Mouse (Mus musculus) liver, embryonic 13.5 days (tissue): ENCODE data around the gene Fcho2. TPM values are rescaled to one million over a fixed set of nuclear protein-coding genes. Genes with fewer than 3 reads are reported as not detected.
A peak's percentile ranks its signal among the peaks of the same experiment; 100 is the strongest.

Source experiments
- ATAC-seq: fragments of 200-750 bp; cut with Nextera tagmentation; 2 replicates; pipeline ENCODE4 v1.8.0; 2017; ENCODE audit warnings: low read depth, mild to moderate bottlenecking, moderate number of reproducible peaks, moderate library complexity
- DNase-seq: peaks from one replicate; pipeline ENCODE4 v3.0.0; 2022
- H3K27ac ChIP-seq: fragments of 300-500 bp; sonication (generic); 2 replicates; pipeline ENCODE4 v1.5.1; 2015; ENCODE audit warnings: moderate library complexity, mild to moderate bottlenecking, inconsistent platforms
- H3K27me3 ChIP-seq: fragments of 300-500 bp; sonication (generic); 2 replicates; pipeline ENCODE4 v1.6.1; 2015; ENCODE audit warnings: mild to moderate bottlenecking, inconsistent platforms
- H3K36me3 ChIP-seq: fragments of 300-500 bp; sonication (generic); 2 replicates; pipeline ENCODE4 v1.6.1; 2015; ENCODE audit warnings: mild to moderate bottlenecking, inconsistent platforms
- H3K4me1 ChIP-seq: fragments of 300-500 bp; sonication (generic); replicated peaks from 2 replicates; pipeline ENCODE4 v1.6.1; 2015; ENCODE audit warnings: inconsistent platforms
- H3K4me2 ChIP-seq: fragments of 300-500 bp; sonication (generic); 2 replicates; pipeline ENCODE4 v1.6.1; 2015; ENCODE audit warnings: inconsistent platforms, mild to moderate bottlenecking, moderate library complexity
- H3K4me3 ChIP-seq: fragments of 300-500 bp; sonication (generic); replicated peaks from 2 replicates; pipeline ENCODE4 v1.5.1; 2015; ENCODE audit warnings: mild to moderate bottlenecking, inconsistent platforms
- H3K9ac ChIP-seq: fragments of 300-500 bp; sonication (generic); 2 replicates; pipeline ENCODE4 v1.6.1; 2015; ENCODE audit warnings: mild to moderate bottlenecking, inconsistent platforms
- H3K9me3 ChIP-seq: fragments of 300-500 bp; sonication (generic); replicated peaks from 2 replicates; pipeline ENCODE4 v1.6.1; 2016; ENCODE audit warnings: inconsistent platforms
- WGBS: fragments of 180-500 bp; shearing (Covaris S2); methylation state at CpG from one replicate; pipeline ENCODE4 v1.1.7; 2015; ENCODE audit not compliant: insufficient replicate concordance; 5-methylcytosine and 5-hydroxymethylcytosine counted together
- polyA plus RNA-seq: library from polyadenylated mRNA; unstranded; fragments of >200 nt; fragmentation: Nextera tagmentation; extraction: Ambion mirVana; gene quantifications from 2 replicates; pipeline ENCODE4 v1.2.1, GENCODE M21; 2015

The Fcho2 gene
- polyA plus RNA-seq, 1 experiment from 2014 or later: 20.6 TPM

GRCm38 (mm10) chr13:98705501-98705900 is 109.7 kb downstream of the Fcho2 start:
- no peak overlapping the region for H3K4me3 ChIP-seq
- no peaks in the 10 kb centered on the region for H3K9me3 ChIP-seq
- no peaks in the 10 kb centered on the region for H3K27me3 ChIP-seq
- H3K4me1 ChIP-seq: no peaks in the 10 kb centered on the region
- 57% methylated on average over 4 of the region's 4 CpGs for WGBS
- DNase-seq (no peak), ATAC-seq (no peak)
- H3K36me3 ChIP-seq: no peaks in the 10 kb centered on the region
- H3K27ac ChIP-seq: no peak overlapping the region
- H3K9ac ChIP-seq: no peak overlapping the region
- H3K4me2 ChIP-seq: no peak overlapping the region

GRCm38 (mm10) chr13:98703786-98704185 is 111.5 kb downstream of the Fcho2 start:
- ATAC-seq: no peak
- no peak overlapping the region for H3K4me2 ChIP-seq
- no peaks in the 10 kb centered on the region for H3K27me3 ChIP-seq
- no peak for DNase-seq
- H3K27ac ChIP-seq: no peak overlapping the region
- H3K4me1 ChIP-seq: no peaks in the 10 kb centered on the region
- no peaks in the 10 kb centered on the region for H3K9me3 ChIP-seq
- no peaks in the 10 kb centered on the region for H3K36me3 ChIP-seq
- WGBS: 65% methylated on average over 8 of the region's 8 CpGs
- no peak overlapping the region for H3K9ac ChIP-seq
- no peak overlapping the region for H3K4me3 ChIP-seq

GRCm38 (mm10) chr13:98702361-98702760 is 112.9 kb downstream of the Fcho2 start:
- Histone ChIP-seq H3K4me2 (no peak overlapping the region), H3K4me1 (no peaks in the 10 kb centered on the region), H3K27me3 (peaks cover 10% of the 10 kb centered on the region; the same call in 1 of the 2 replicates), H3K36me3 (no peaks in the 10 kb centered on the region), H3K9ac (no peak overlapping the region), H3K27ac (no peak overlapping the region), H3K4me3 (no peak overlapping the region), H3K9me3 (no peaks in the 10 kb centered on the region)
- DNase-seq (no peak), ATAC-seq (no peak)
- WGBS: 66% methylated on average over 8 of the region's 8 CpGs

- no peaks in the 10 kb centered on the region for H3K36me3 ChIP-seq
- no peaks in the 10 kb centered on the region for H3K4me1 ChIP-seq
- no peak overlapping the region for H3K27ac ChIP-seq
- H3K9me3 ChIP-seq: no peaks in the 10 kb centered on the region
- H3K4me2 ChIP-seq: no peak overlapping the region
- no peak for DNase-seq
- H3K9ac ChIP-seq: no peak overlapping the region
- 72% methylated on average over 5 of the region's 5 CpGs for WGBS
- H3K4me3 ChIP-seq: no peak overlapping the region
- no peak for ATAC-seq
- peaks cover 16% of the 10 kb centered on the region for H3K27me3 ChIP-seq
Measured at GRCm38 (mm10) chr13:98701309-98701675, 114.0 kb downstream of the Fcho2 start.

GRCm38 (mm10) chr13:98700661-98701308 is 114.5 kb downstream of the Fcho2 start:
- no peak overlapping the region for H3K4me3 ChIP-seq
- no peak for ATAC-seq
- 65% methylated on average over 10 of the region's 10 CpGs for WGBS
- no peaks in the 10 kb centered on the region for H3K36me3 ChIP-seq
- no peaks in the 10 kb centered on the region for H3K9me3 ChIP-seq
- H3K4me2 ChIP-seq: no peak overlapping the region
- H3K27ac ChIP-seq: no peak overlapping the region
- H3K9ac ChIP-seq: no peak overlapping the region
- H3K4me1 ChIP-seq: no peaks in the 10 kb centered on the region
- H3K27me3 ChIP-seq: peaks cover 21% of the 10 kb centered on the region
- DNase-seq: no peak

GRCm38 (mm10) chr13:98699982-98700540 is 115.2 kb downstream of the Fcho2 start:
- ATAC-seq (no peak), DNase-seq (no peak)
- Histone ChIP-seq H3K9ac (no peak overlapping the region), H3K4me1 (no peaks in the 10 kb centered on the region), H3K27ac (no peak overlapping the region), H3K27me3 (peaks cover 28% of the 10 kb centered on the region), H3K4me2 (no peak overlapping the region), H3K9me3 (no peaks in the 10 kb centered on the region), H3K36me3 (no peaks in the 10 kb centered on the region), H3K4me3 (no peak overlapping the region)
- 49% methylated on average over 5 of the region's 5 CpGs for WGBS

GRCm38 (mm10) chr13:98699051-98699744 is 116.1 kb downstream of the Fcho2 start:
- ATAC-seq: no peak
- Histone ChIP-seq H3K27me3 (peaks cover 37% of the 10 kb centered on the region), H3K9ac (no peak overlapping the region), H3K27ac (no peak overlapping the region), H3K4me3 (no peak overlapping the region), H3K4me2 (no peak overlapping the region), H3K9me3 (no peaks in the 10 kb centered on the region), H3K4me1 (no peaks in the 10 kb centered on the region), H3K36me3 (no peaks in the 10 kb centered on the region)
- DNase-seq: no peak
- 47% methylated on average over 14 of the region's 14 CpGs for WGBS

GRCm38 (mm10) chr13:98696716-98697115 is 118.5 kb downstream of the Fcho2 start:
- Histone ChIP-seq H3K9me3 (no peaks in the 10 kb centered on the region), H3K4me1 (no peaks in the 10 kb centered on the region), H3K4me3 (no peak overlapping the region), H3K36me3 (no peaks in the 10 kb centered on the region), H3K9ac (no peak overlapping the region), H3K27ac (no peak overlapping the region), H3K27me3 (peaks cover 48% of the 10 kb centered on the region), H3K4me2 (no peak overlapping the region)
- 74% methylated on average over 3 of the region's 3 CpGs for WGBS
- DNase-seq (no peak), ATAC-seq (no peak)

- no peak for DNase-seq
- H3K4me3 ChIP-seq: no peak overlapping the region
- H3K9me3 ChIP-seq: no peaks in the 10 kb centered on the region
- WGBS: 41% methylated on average over 2 of the region's 2 CpGs
- no peaks in the 10 kb centered on the region for H3K4me1 ChIP-seq
- peak; percentile 34; the same call in 1 of the 2 replicates for ATAC-seq
- H3K27me3 ChIP-seq: peaks cover 48% of the 10 kb centered on the region
- H3K36me3 ChIP-seq: no peaks in the 10 kb centered on the region
- H3K9ac ChIP-seq: no peak overlapping the region
- no peak overlapping the region for H3K27ac ChIP-seq
- H3K4me2 ChIP-seq: no peak overlapping the region
Measured at GRCm38 (mm10) chr13:98695546-98695945, 119.7 kb downstream of the Fcho2 start.

GRCm38 (mm10) chr13:98694773-98695314 is 120.4 kb downstream of the Fcho2 start, which contains the start of gene Tmem171:
Gene Tmem171, minus strand, starts transcription at chr13:98694834.
- Histone ChIP-seq H3K36me3 (no peaks in the 10 kb centered on the region), H3K27me3 (peaks cover 48% of the 10 kb centered on the region), H3K9ac (peak within 1 kb of the TSS; percentile 9; the same call in 1 of the 2 replicates), H3K4me2 (peak within 1 kb of the TSS; percentile 52), H3K4me1 (no peaks in the 10 kb centered on the region), H3K9me3 (no peaks in the 10 kb centered on the region), H3K27ac (no peak within 1 kb of the TSS), H3K4me3 (peak within 1 kb of the TSS; percentile 18)
- WGBS: 8% methylated on average over 44 of the region's 44 CpGs
- no peak for ATAC-seq
- DNase-seq: no peak

GRCm38 (mm10) chr13:98693316-98693715 is 121.9 kb downstream of the Fcho2 start:
- Histone ChIP-seq H3K27me3 (peaks cover 45% of the 10 kb centered on the region), H3K36me3 (no peaks in the 10 kb centered on the region), H3K27ac (no peak overlapping the region), H3K4me1 (no peaks in the 10 kb centered on the region), H3K4me3 (no peak overlapping the region), H3K9me3 (no peaks in the 10 kb centered on the region), H3K4me2 (no peak overlapping the region), H3K9ac (no peak overlapping the region)
- DNase-seq (no peak), ATAC-seq (no peak)
- WGBS: 66% methylated on average over 11 of the region's 11 CpGs
